Mouse (Mus musculus): ENCODE data around the gene Rnf43. TPM values are rescaled to one million over a fixed set of nuclear protein-coding genes. Genes with fewer than 3 reads are reported as not detected.
A peak's percentile ranks its signal among the peaks of the same experiment; 100 is the strongest.

The Rnf43 gene
- polyA plus RNA-seq, 1 experiment from 2014 or later, result 5.5 TPM

DNA sequence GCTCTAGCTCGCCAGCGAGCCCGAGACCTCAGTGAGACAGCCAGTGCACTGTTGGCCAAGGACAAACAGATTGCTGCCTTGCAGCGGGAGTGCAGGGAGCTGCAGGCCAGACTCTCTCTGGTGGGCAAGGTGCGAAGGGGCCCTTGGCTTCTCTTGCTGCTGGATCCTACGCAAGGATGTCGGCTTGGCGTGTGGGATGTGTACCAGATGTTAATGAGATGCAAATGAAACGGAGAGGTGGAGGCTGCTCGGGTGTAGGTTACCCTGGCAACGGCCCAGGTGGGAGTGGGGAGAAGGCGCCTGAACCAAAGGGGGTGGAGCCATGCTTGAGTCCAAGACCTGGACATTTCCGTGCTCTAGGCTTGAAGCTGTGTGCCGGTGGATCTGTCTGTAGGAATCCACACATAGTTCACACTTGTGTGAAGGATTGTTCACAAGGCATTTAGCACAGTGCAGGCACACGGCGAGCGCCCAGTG is 101.0 kb downstream of the Rnf43 start:
- H3K27me3 ChIP-seq, result peaks cover 85% of the 10 kb centered on the region

DNA sequence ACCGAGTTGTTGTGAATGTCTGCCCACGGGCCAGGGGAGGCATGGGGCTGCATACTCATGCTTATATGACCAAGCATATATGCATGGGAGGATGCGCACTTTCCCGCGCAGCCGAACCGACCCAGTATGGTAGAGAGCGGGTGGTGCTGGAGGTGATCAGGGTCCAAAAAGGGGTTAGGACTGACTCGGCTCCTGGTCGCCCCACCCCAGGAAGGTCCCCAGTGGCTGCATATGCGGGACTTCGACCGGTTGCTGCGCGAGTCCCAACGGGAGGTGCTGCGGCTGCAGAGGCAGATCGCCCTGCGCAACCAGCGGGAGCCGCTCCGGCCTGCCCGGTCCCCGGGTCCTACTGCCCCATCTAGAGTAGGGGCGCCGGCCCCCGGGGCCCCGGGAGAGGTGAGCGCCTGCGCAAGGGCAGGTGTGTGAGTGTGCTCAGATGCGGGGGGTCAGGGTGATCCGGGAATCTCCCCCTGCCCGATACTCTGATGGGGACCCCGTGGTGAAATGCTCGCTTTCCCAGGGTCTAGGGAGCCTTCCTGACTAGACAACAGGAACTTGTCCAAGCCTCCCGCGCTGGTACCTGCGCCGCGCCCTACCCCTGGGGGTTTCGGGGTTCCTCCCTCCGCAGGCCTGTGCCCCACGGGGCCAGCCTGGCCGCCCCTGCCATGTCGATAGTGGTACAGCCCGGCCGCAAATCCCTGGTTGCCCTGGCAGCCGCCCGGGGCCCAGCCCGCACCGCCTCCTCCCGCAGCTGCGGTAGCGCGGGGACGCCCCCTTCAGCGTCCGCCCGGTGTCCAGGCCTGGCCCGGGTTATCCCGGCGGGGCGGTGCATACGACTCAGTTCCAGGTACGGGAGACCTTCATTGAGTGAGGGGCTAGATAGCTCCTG is 101.7 kb downstream of the Rnf43 start:
- Histone ChIP-seq H3K4me2 (replicated peaks) (peak overlapping the region; percentile 86), H3K4me3 (peak overlapping the region; percentile 44), H3K27me3 (peaks cover 85% of the 10 kb centered on the region), H3K9me3 (no peaks in the 10 kb centered on the region), H3K9ac (peak overlapping the region; percentile 45), H3K4me1 (peaks cover 19% of the 10 kb centered on the region), H3K27ac (no peak overlapping the region), H3K36me3 (no peaks in the 10 kb centered on the region)
- WGBS, result under 1% methylated on average over 65 of the region's 65 CpGs
- ATAC-seq (ENCODE audit: insufficient number of reproducible peaks, insufficient read depth, low FRiP score, low TSS enrichment), result 0 out of 2 replicates have a peak, but pooled peaks have one; percentile 23

More for the DNA sequence above, 101.0 kb downstream of the Rnf43 start:
- 1% methylated on average over 17 of the region's 17 CpGs for WGBS
- peak; percentile 30; the same call in 1 of the 2 replicates for ATAC-seq (ENCODE audit: insufficient number of reproducible peaks, insufficient read depth, low FRiP score, low TSS enrichment)
- H3K9me3 ChIP-seq, result no peaks in the 10 kb centered on the region
- H3K4me1 ChIP-seq, result peaks cover 19% of the 10 kb centered on the region
- H3K4me3 ChIP-seq, result peak overlapping the region; percentile 44
- peak overlapping the region; percentile 45; the same call in 1 of the 2 replicates for H3K9ac ChIP-seq
- peak overlapping the region; percentile 86 for H3K4me2 ChIP-seq (replicated peaks)
- no peaks in the 10 kb centered on the region for H3K36me3 ChIP-seq
- H3K27ac ChIP-seq, result no peak overlapping the region

DNA sequence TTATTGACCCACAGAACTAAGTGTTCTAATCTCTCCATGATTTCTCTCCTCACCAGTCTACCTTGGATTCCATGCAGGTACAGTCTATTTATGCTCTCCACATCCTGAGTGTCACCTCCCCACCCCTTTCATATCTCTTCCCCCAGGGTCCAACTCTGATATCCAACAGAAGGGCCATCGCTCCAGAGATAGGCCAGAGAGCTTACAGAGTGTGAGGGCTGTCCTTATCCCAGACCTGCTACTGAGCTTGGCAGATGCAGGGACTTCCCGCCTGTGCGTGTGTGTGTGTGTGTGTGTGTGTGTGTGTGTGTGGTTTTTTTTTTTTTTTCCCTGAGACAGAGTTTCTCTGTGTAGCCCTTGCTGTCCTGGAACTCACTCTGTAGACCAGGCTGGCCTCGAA is 106.2 kb downstream of the Rnf43 start:
- no peak for ATAC-seq (ENCODE audit: insufficient number of reproducible peaks, insufficient read depth, low FRiP score, low TSS enrichment)
- peaks cover 40% of the 10 kb centered on the region for H3K27me3 ChIP-seq
- H3K36me3 ChIP-seq, result no peaks in the 10 kb centered on the region
- 90% methylated on average over 4 of the region's 4 CpGs for WGBS
- no peak overlapping the region for H3K27ac ChIP-seq
- H3K4me2 ChIP-seq (replicated peaks), result no peak overlapping the region
- H3K9me3 ChIP-seq, result no peaks in the 10 kb centered on the region
- peaks cover 8% of the 10 kb centered on the region for H3K4me1 ChIP-seq
- no peak overlapping the region for H3K9ac ChIP-seq
- H3K4me3 ChIP-seq, result no peak overlapping the region

DNA sequence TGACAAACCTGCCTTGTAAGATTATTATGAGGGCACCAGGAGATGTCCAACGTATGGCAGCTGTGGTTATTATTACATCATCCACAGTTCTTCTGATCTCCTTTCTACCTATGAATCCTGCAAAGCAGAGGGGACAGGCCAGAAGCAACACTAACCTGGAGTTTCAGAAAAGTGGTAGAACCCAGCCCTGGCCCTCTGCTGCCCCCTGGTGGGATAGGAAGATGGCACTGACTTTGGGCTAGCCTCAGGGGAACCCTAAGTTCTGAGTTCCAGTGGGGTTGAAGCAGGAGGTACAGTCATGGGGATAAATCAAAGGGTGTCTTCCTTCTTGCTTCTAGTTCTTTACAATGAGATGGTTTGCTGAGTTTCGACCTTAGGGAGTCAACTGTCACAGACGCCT is 108.5 kb downstream of the Rnf43 start:
- Histone ChIP-seq H3K4me3 (no peak overlapping the region), H3K27ac (no peak overlapping the region), H3K36me3 (no peaks in the 10 kb centered on the region), H3K9ac (no peak overlapping the region), H3K4me1 (no peaks in the 10 kb centered on the region), H3K4me2 (replicated peaks) (no peak overlapping the region), H3K9me3 (no peaks in the 10 kb centered on the region), H3K27me3 (peaks cover 17% of the 10 kb centered on the region)
- ATAC-seq (ENCODE audit: insufficient number of reproducible peaks, insufficient read depth, low FRiP score, low TSS enrichment), result no peak
- 56% methylated on average over 3 of the region's 3 CpGs for WGBS

- H3K9me3 ChIP-seq, result no peaks in the 10 kb centered on the region
- H3K27me3 ChIP-seq, result peaks cover 14% of the 10 kb centered on the region; the same call in 1 of the 2 replicates
- no peaks in the 10 kb centered on the region for H3K36me3 ChIP-seq
- 90% methylated on average over 3 of the region's 3 CpGs for WGBS
- H3K4me3 ChIP-seq, result no peak overlapping the region
- H3K4me1 ChIP-seq, result no peaks in the 10 kb centered on the region
- ATAC-seq (ENCODE audit: insufficient number of reproducible peaks, insufficient read depth, low FRiP score, low TSS enrichment), result no peak
- H3K27ac ChIP-seq, result no peak overlapping the region
- H3K4me2 ChIP-seq (replicated peaks), result no peak overlapping the region
- H3K9ac ChIP-seq, result no peak overlapping the region
Measured at GRCm38 (mm10) chr11:87772354-87772753, 109.8 kb downstream of the Rnf43 start.

GRCm38 (mm10) chr11:87778100-87778765 is 115.7 kb downstream of the Rnf43 start:
- 0 out of 2 replicates have a peak, but pooled peaks cover 12% of the 10 kb centered on the region for H3K27me3 ChIP-seq
- no peaks in the 10 kb centered on the region for H3K36me3 ChIP-seq
- peak overlapping the region; percentile 40 for H3K4me3 ChIP-seq
- peak overlapping the region; percentile 56 for H3K9ac ChIP-seq
- 5% methylated on average over 30 of the region's 32 CpGs for WGBS
- peaks cover 15% of the 10 kb centered on the region for H3K4me1 ChIP-seq
- peak overlapping the region; percentile 76 for H3K4me2 ChIP-seq (replicated peaks)
- H3K9me3 ChIP-seq, result no peaks in the 10 kb centered on the region
- ATAC-seq (ENCODE audit: insufficient number of reproducible peaks, insufficient read depth, low FRiP score, low TSS enrichment), result peak; percentile 79
- H3K27ac ChIP-seq, result 0 out of 2 replicates have a peak overlapping the region, but pooled peaks have one; percentile 1

- Histone ChIP-seq H3K27me3 (0 out of 2 replicates have a peak, but pooled peaks cover 12% of the 10 kb centered on the region), H3K27ac (no peak overlapping the region), H3K9ac (0 out of 2 replicates have a peak overlapping the region, but pooled peaks have one; percentile 39), H3K36me3 (no peaks in the 10 kb centered on the region), H3K9me3 (no peaks in the 10 kb centered on the region), H3K4me1 (peaks cover 15% of the 10 kb centered on the region), H3K4me3 (peak overlapping the region; percentile 40), H3K4me2 (replicated peaks) (peak overlapping the region; percentile 76)
- 28% methylated on average over 12 of the region's 12 CpGs for WGBS
- ATAC-seq (ENCODE audit: insufficient number of reproducible peaks, insufficient read depth, low FRiP score, low TSS enrichment), result peak; percentile 26
Measured at GRCm38 (mm10) chr11:87778915-87779314, 116.4 kb downstream of the Rnf43 start.

DNA sequence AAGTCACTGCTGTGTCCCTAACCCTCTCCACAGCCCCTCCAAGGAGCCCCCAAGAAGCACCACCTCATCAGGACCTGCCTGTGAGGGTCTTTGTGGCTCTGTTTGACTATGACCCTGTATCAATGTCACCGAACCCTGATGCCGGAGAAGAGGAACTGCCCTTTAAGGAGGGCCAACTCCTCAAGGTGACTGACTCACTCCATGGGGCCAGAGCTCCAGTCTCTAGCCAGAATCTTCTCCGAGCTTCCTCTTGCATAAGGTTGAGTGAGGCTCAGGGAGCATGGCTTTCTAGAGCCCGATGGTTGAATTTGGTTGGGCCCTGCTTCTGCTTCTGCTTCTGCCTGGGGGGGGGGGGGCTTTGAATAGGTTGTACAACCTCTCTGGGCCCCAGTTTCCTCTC is 116.9 kb downstream of the Rnf43 start:
- Histone ChIP-seq H3K4me3 (no peak overlapping the region), H3K4me1 (peaks cover 15% of the 10 kb centered on the region), H3K9ac (no peak overlapping the region), H3K27ac (no peak overlapping the region), H3K4me2 (replicated peaks) (no peak overlapping the region), H3K27me3 (0 out of 2 replicates have a peak, but pooled peaks cover 12% of the 10 kb centered on the region), H3K36me3 (no peaks in the 10 kb centered on the region), H3K9me3 (no peaks in the 10 kb centered on the region)
- 81% methylated on average over 4 of the region's 4 CpGs for WGBS
- no peak for ATAC-seq (ENCODE audit: insufficient number of reproducible peaks, insufficient read depth, low FRiP score, low TSS enrichment)

DNA sequence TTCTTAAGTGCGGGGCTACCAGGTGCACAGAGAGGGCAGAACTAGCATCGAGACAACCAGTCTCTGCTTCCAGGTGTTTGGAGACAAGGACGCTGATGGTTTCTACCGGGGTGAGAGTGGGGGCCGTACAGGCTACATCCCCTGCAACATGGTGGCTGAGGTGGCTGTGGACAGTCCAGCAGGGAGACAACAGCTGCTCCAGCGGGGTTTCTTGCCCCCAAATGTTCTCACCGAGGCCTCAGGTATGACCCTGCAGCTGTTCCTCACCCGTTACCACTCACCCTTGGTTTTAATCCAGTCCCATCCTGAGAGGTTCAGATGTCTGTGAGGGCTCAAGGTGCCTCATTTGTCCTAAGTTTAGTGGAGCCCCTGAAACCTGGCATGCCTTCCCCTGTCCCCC is 117.6 kb downstream of the Rnf43 start:
- Histone ChIP-seq H3K27ac (no peak overlapping the region), H3K4me2 (replicated peaks) (no peak overlapping the region), H3K36me3 (no peaks in the 10 kb centered on the region), H3K9ac (no peak overlapping the region), H3K4me1 (peaks cover 15% of the 10 kb centered on the region), H3K27me3 (0 out of 2 replicates have a peak, but pooled peaks cover 12% of the 10 kb centered on the region), H3K4me3 (no peak overlapping the region), H3K9me3 (no peaks in the 10 kb centered on the region)
- WGBS, result 83% methylated on average over 8 of the region's 8 CpGs
- ATAC-seq (ENCODE audit: insufficient number of reproducible peaks, insufficient read depth, low FRiP score, low TSS enrichment), result no peak
